Mouse (Mus musculus) testis, adult 2 months (tissue): ENCODE results near the gene Vps26c. TPM values are rescaled to one million over a fixed set of nuclear protein-coding genes. Genes with fewer than 3 reads are reported as not detected.

ENCODE experiments used
- H3K27ac ChIP-seq: fragments of 200-500 bp; 2 replicates; pipeline ENCODE4 v1.5.1; 2012; ENCODE audit warnings: low read depth, low read length; ENCODE audit not compliant: control insufficient read depth, insufficient read depth
- H3K27me3 ChIP-seq: fragments of 200-500 bp; 2 replicates; pipeline ENCODE4 v1.6.1; 2012; ENCODE audit warnings: mild to moderate bottlenecking, low read length, moderate library complexity; ENCODE audit not compliant: control insufficient read depth, insufficient read depth
- H3K36me3 ChIP-seq: fragments of 200-500 bp; 2 replicates; pipeline ENCODE4 v1.6.1; 2012; ENCODE audit warnings: mild to moderate bottlenecking, low read length; ENCODE audit not compliant: control insufficient read depth, insufficient read depth
- H3K4me1 ChIP-seq: fragments of 200-500 bp; 2 replicates; pipeline ENCODE4 v1.6.1; 2012; ENCODE audit warnings: low read length; ENCODE audit not compliant: control insufficient read depth, insufficient read depth
- H3K4me3 ChIP-seq: fragments of 200-500 bp; 2 replicates; pipeline ENCODE4 v1.5.1; 2012; ENCODE audit warnings: low read depth, mild to moderate bottlenecking, low read length, moderate library complexity, mixed read lengths; ENCODE audit not compliant: control insufficient read depth
- CTCF ChIP-seq: fragments of 200-500 bp; IDR thresholded peaks from 2 replicates; pipeline ENCODE4 v1.5.1; 2012; ENCODE audit warnings: low read depth, mild to moderate bottlenecking, inconsistent platforms, low read length, moderate library complexity; ENCODE audit not compliant: control insufficient read depth, insufficient read depth, insufficient replicate concordance
- POLR2A ChIP-seq: fragments of 200-500 bp; IDR thresholded peaks from 2 replicates; pipeline ENCODE4 v1.6.1; 2012; ENCODE audit warnings: low read depth, mild to moderate bottlenecking, inconsistent platforms, low read length, moderate library complexity; ENCODE audit not compliant: control insufficient read depth
- polyA plus RNA-seq: library from polyadenylated mRNA; depleted of rRNA; stranded (reverse); fragments of >200 nt; gene quantifications from 2 replicates; pipeline ENCODE4 v1.2.3, GENCODE M21; 2012

The Vps26c gene
- polyA plus RNA-seq, 1 experiment: 14.2 TPM

DNA sequence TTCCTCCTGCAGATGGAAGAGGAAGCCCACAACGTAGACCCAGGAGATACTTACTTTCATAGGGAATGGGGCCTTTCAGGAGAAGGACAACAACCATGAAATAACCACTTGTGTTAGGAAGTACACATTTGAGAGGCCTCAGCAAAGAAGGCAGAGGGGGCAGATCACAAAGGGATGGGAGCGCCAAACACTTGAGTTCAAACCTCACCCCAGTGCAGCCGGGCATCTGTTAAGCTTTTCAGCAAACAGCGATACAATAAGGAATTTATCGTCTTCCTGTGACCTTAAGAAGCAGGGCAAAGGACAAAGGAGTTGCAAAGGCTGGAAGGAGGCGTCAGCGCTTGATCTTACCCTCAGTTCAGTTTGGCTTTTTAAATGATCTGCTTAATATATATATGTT is 33.2 kb upstream of the Vps26c start:
- H3K36me3 ChIP-seq: no peaks in the 10 kb centered on the region
- peaks cover 4% of the 10 kb centered on the region for H3K4me1 ChIP-seq
- no peak overlapping the region for H3K4me3 ChIP-seq
- TF ChIP-seq CTCF (no peak), POLR2A (no peak)
- no peaks in the 10 kb centered on the region for H3K27me3 ChIP-seq
- no peak overlapping the region for H3K27ac ChIP-seq

- no peaks in the 10 kb centered on the region for H3K36me3 ChIP-seq
- peaks cover 4% of the 10 kb centered on the region for H3K4me1 ChIP-seq
- no peak for TF ChIP-seq POLR2A
- no peak for TF ChIP-seq CTCF
- no peak overlapping the region for H3K4me3 ChIP-seq
- H3K27me3 ChIP-seq: no peaks in the 10 kb centered on the region
- H3K27ac ChIP-seq: no peak overlapping the region
These were observed 32.7 kb upstream of the Vps26c start for GRCm38 (mm10) chr16:94559282-94559681.

GRCm38 (mm10) chr16:94556228-94556627 is 29.6 kb upstream of the Vps26c start:
- no peak for TF ChIP-seq POLR2A
- no peak for TF ChIP-seq CTCF
- Histone ChIP-seq H3K36me3 (no peaks in the 10 kb centered on the region), H3K4me1 (peaks cover 4% of the 10 kb centered on the region), H3K27me3 (no peaks in the 10 kb centered on the region), H3K27ac (no peak overlapping the region), H3K4me3 (no peak overlapping the region)

DNA sequence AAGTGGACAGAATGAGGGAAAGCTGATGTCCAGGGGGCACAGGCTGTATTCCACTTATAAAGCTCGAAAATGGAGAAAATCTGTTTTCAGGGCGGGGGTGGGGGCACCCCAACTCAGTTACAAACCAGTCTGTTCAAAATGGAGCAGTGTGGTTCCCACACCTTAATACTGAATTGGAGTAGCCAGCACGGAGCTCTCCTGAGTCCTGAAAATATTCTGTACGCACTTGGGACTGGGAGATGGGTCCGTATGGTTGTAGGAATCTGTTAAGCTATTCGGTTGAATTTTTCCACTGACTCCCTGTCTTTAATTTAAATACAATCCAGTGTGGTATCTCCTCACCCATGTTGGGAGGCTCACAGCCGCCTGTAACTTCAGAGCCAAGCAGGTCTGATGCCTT is 28.7 kb upstream of the Vps26c start:
- Histone ChIP-seq H3K4me1 (peaks cover 4% of the 10 kb centered on the region), H3K27me3 (no peaks in the 10 kb centered on the region), H3K27ac (no peak overlapping the region), H3K4me3 (no peak overlapping the region), H3K36me3 (no peaks in the 10 kb centered on the region)
- TF ChIP-seq POLR2A (no peak), CTCF (no peak)

DNA sequence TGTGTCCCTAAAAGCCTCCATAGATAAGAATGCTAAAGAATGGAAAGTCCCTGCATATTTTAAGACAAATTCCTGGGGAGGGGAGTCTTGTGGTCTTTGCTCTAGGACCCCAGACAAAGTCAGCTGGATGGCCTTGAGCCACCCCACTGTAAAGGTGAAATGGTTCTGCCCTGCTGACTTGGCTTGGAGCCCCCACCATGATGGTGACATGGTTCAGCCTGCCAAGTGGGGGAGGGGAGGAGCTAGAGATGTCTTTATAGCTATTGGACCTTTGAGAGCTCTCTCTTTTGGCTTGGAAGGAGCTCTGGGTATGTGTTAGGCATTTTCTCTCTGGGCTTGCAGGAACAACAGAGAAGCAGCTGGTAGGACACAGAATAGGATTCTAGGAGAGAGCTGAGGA is 25.3 kb upstream of the Vps26c start:
- H3K4me3 ChIP-seq: no peak overlapping the region
- no peak for TF ChIP-seq CTCF
- no peak for TF ChIP-seq POLR2A
- H3K4me1 ChIP-seq: peaks cover 5% of the 10 kb centered on the region; the same call in 1 of the 2 replicates
- H3K36me3 ChIP-seq: no peaks in the 10 kb centered on the region
- H3K27me3 ChIP-seq: no peaks in the 10 kb centered on the region
- no peak overlapping the region for H3K27ac ChIP-seq

- H3K36me3 ChIP-seq: no peaks in the 10 kb centered on the region
- H3K4me1 ChIP-seq: peaks cover 5% of the 10 kb centered on the region; the same call in 1 of the 2 replicates
- TF ChIP-seq POLR2A (no peak), CTCF (no peak)
- no peak overlapping the region for H3K4me3 ChIP-seq
- no peaks in the 10 kb centered on the region for H3K27me3 ChIP-seq
- no peak overlapping the region for H3K27ac ChIP-seq
These were observed 23.2 kb upstream of the Vps26c start for GRCm38 (mm10) chr16:94549813-94550212.

DNA sequence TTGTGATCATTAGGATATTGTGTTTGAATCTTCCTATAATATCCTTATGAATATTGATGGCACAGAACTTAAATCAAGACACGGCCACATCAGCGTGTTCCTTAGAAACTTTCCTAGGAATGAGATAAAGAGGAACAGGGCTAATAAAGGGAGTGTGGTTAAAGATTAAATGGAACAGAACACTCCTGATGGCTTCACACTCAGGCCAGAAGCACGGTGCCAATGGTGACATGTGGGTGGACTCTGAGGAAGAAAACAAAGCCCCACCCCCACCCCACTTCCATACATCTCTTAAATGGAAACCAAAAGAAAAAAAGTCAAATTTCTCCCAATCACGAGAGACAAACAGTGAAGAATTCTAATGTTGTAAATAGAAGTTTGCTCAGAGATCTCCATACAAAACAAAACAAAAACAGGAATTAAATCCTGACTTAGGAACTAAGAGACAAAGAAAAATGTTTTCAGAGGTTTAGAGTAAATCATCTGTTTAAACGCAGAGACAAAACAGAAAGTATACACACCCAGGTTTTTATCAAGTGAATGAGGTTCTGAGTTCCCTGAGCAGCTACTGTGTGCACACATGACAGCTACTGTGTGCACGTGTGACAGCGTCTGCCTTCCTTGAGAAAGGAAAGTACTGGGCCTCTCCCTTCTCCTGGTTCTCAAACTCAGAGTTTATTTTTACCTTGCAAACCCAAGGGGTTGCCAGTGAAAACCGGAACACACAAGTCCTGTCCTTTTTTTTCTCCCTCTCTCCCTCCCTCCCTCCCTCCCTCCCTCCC is 19.3 kb upstream of the Vps26c start:
- TF ChIP-seq CTCF (no peak), POLR2A (no peak)
- H3K27me3 ChIP-seq: no peaks in the 10 kb centered on the region
- no peaks in the 10 kb centered on the region for H3K36me3 ChIP-seq
- H3K4me1 ChIP-seq: peaks cover 9% of the 10 kb centered on the region
- H3K4me3 ChIP-seq: no peak overlapping the region
- H3K27ac ChIP-seq: no peak overlapping the region
